Mouse (Mus musculus) kidney, embryonic 14.5 days (tissue): ENCODE measurements around the gene Arhgap31. TPM values are rescaled to one million over a fixed set of nuclear protein-coding genes. Genes with fewer than 3 reads are reported as not detected.
"Not testable (repeated sequence)": the region's sequence is repeated elsewhere in the genome, so short reads cannot be mapped to it uniquely, and the experiment has no call there.

Experiments used
- ATAC-seq: fragments of 200-750 bp; cut with Nextera tagmentation; 2 replicates; pipeline ENCODE4 v1.8.0; 2017; ENCODE audit warnings: moderate number of reproducible peaks, mild to moderate bottlenecking, moderate TSS enrichment, moderate library complexity; ENCODE audit not compliant: low FRiP score, low TSS enrichment
- H3K27ac ChIP-seq: fragments of 300-500 bp; sonication (generic); 2 replicates; pipeline ENCODE4 v1.5.1; 2014; ENCODE audit warnings: low read depth, mild to moderate bottlenecking, low read length, moderate library complexity, mixed read lengths
- H3K27me3 ChIP-seq: fragments of 300-500 bp; sonication (generic); 2 replicates; pipeline ENCODE4 v1.6.1; 2014; ENCODE audit warnings: mild to moderate bottlenecking, low read length; ENCODE audit not compliant: control insufficient read depth, insufficient read depth
- H3K36me3 ChIP-seq: fragments of 300-500 bp; sonication (generic); 2 replicates; pipeline ENCODE4 v1.6.1; 2014; ENCODE audit warnings: low read length, mixed read lengths; ENCODE audit not compliant: control insufficient read depth, insufficient read depth
- H3K4me1 ChIP-seq: fragments of 300-500 bp; sonication (generic); 2 replicates; pipeline ENCODE4 v1.6.1; 2014; ENCODE audit warnings: low read length, mixed read lengths; ENCODE audit not compliant: control insufficient read depth, insufficient read depth
- H3K4me2 ChIP-seq: fragments of 300-500 bp; sonication (generic); replicated peaks from 2 replicates; pipeline ENCODE4 v1.6.1; 2014; ENCODE audit warnings: low read depth, mild to moderate bottlenecking, low read length
- H3K4me3 ChIP-seq: fragments of 300-500 bp; sonication (generic); 2 replicates; pipeline ENCODE4 v1.5.1; 2014; ENCODE audit warnings: mild to moderate bottlenecking, low read length
- H3K9ac ChIP-seq: fragments of 300-500 bp; sonication (generic); 2 replicates; pipeline ENCODE4 v1.6.1; 2014; ENCODE audit warnings: low read depth, mild to moderate bottlenecking, low read length, moderate library complexity
- H3K9me3 ChIP-seq: fragments of 300-500 bp; sonication (generic); 2 replicates; pipeline ENCODE4 v1.6.1; 2016; ENCODE audit warnings: low read length; ENCODE audit not compliant: control insufficient read depth
- WGBS: fragments of 180-500 bp; shearing (Covaris S2); extraction: QIAGEN DNeasy Blood & Tissue Kit; methylation state at CpG from one replicate; pipeline ENCODE4 v1.1.7; 2014; 5-methylcytosine and 5-hydroxymethylcytosine counted together
- polyA plus RNA-seq: library from polyadenylated mRNA; unstranded; fragments of >200 nt; fragmentation: Nextera tagmentation; extraction: Ambion mirVana; gene quantifications from 2 replicates; pipeline ENCODE4 v1.2.1, GENCODE M21; 2014

Gene Arhgap31
- polyA plus RNA-seq, 1 experiment from 2014 or later: 10.0 TPM

DNA sequence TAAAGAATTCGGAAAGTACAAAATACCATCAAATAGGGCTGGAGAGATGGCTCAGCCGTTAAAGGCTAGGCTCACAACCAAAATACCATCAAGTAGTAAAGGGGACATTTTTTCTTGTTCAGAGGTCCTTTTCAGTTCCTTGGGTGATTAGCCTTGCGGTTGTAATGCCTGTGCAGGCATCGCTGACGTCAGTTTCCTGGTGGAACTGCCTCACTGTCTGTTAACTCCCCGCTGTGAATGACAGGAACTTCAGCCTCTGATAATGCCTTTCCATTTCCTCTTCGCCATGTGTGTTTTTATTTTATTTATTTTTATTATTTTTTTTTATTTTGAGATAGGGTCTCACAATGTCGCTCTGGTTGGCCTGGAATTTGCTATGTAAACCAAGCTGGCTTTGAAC, 17.8 kb upstream of the Arhgap31 start:
- WGBS: 45% methylated on average over 8 of the region's 8 CpGs
- no peak overlapping the region for H3K4me2 ChIP-seq
- H3K4me1 ChIP-seq: no peaks in the 10 kb centered on the region
- no peaks in the 10 kb centered on the region for H3K36me3 ChIP-seq
- H3K9ac ChIP-seq: no peak overlapping the region
- no peak for ATAC-seq
- no peak overlapping the region for H3K4me3 ChIP-seq
- no peaks in the 10 kb centered on the region for H3K9me3 ChIP-seq
- no peaks in the 10 kb centered on the region for H3K27me3 ChIP-seq
- H3K27ac ChIP-seq: no peak overlapping the region

DNA sequence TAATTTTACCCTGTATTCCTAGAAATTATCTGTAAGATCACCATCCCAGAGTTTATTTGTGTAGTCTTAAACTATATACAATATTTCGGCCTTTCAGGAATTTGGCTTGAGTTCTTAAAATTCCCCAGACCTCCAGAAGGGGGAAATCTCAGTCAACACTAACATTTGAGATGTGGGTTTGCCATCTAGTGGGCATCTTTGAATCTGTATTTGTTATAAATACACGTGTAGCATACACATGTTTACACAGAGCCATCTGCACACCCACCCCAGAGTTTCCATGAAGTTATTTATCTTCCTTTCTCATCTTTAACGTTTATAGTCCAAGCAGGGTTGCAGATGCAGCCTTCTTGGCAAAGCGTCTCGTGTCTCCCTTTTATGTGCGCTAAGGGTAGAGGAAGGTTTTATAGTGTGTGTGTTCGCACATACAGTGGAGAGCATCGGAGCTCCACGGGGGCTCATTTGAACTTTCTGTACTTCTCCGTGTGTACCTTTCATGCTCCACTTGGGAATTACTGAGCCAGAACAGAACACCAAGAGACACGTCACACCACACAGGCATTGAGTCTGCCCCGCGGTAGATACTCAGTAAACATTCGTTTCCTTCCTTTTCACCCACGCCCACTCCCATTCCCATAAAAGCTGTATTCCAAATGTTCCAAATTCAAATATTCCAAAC, 16.7 kb upstream of the Arhgap31 start:
- no peaks in the 10 kb centered on the region for H3K9me3 ChIP-seq
- no peaks in the 10 kb centered on the region for H3K27me3 ChIP-seq
- no peak overlapping the region for H3K4me3 ChIP-seq
- H3K9ac ChIP-seq: no peak overlapping the region
- H3K27ac ChIP-seq: no peak overlapping the region
- no peaks in the 10 kb centered on the region for H3K36me3 ChIP-seq
- ATAC-seq: peak; percentile 66; the same call in 1 of the 2 replicates
- H3K4me1 ChIP-seq: no peaks in the 10 kb centered on the region
- peak overlapping the region; percentile 17; the same call in 1 of the 2 replicates for H3K4me2 ChIP-seq
- WGBS: 43% methylated on average over 15 of the region's 15 CpGs

DNA sequence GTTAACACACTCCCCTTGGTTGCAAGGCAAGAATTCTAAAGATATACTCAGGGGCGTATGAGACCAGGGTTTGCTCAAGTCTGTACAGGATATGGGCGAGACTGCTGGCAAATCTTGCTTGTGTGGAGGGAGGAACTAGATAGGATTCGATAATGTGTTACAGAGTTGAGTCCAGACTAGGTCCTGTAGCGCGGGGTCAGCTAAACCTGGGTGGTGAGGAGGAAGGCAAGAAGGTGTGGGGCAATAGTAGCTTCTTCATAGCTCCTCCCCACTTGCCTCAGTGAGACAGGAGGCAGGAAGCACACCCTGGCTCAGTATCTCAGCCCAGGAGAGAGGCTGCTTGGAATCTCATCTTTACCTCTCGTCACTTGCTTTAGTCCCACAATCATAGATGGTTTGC, 16.1 kb upstream of the Arhgap31 start:
- Histone ChIP-seq H3K9me3 (no peaks in the 10 kb centered on the region), H3K27ac (no peak overlapping the region), H3K4me1 (no peaks in the 10 kb centered on the region), H3K9ac (no peak overlapping the region), H3K4me2 (no peak overlapping the region), H3K27me3 (no peaks in the 10 kb centered on the region), H3K36me3 (no peaks in the 10 kb centered on the region), H3K4me3 (no peak overlapping the region)
- peak; percentile 58; the same call in 1 of the 2 replicates for ATAC-seq
- WGBS: 85% methylated on average over 6 of the region's 6 CpGs

DNA sequence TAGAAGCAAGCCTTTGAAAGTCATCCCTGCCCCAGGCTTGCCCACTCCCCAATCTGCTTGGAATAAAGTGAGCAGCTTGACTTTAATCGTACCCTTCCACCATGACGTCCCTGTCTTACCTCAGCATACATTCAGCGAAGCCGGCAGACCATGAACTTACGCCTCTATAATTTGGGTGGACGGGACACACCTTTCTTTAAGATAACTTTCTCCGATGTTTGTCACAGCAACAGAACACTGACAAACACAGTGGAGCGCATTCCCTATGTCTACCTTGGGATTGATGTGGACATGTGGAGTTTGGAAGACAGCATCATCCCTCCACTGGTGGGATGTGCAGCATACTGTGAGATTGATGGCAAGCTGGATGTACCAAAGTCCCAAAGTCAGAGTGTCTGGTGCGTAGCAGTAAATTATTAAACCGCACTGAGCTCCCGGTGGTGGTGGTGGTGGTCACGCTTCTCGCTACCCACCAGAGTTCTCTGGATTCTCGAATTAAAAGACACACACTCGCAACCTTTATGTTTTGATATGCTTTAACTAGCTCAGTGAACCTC, 15.6 kb upstream of the Arhgap31 start:
- peak; percentile 8; the same call in 1 of the 2 replicates for ATAC-seq

DNA sequence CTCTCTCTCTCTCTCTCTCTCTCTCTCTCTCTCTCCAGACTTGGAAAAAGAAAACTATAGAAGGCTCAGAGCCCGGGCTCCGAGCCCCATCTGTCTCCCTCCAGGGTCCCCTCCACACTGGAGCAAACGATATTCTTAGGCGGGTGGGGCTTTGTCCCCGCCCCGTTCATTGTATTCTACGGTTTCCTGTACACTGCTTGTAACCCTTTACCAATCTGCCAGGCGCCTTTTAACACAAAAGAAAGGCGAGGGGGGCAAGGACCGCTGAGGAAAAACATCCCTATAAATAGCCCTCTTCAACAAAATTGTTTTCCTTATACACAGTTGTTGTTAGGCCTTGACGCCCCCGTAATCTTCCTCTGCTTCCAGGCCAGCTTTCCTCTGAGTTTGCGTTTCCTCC, 11.9 kb upstream of the Arhgap31 start:
- ATAC-seq: no peak
- no peak overlapping the region for H3K27ac ChIP-seq
- 63% methylated on average over 13 of the region's 13 CpGs for WGBS

More for the DNA sequence above, 15.6 kb upstream of the Arhgap31 start:
- Histone ChIP-seq H3K27ac (no peak overlapping the region), H3K4me3 (no peak overlapping the region), H3K27me3 (no peaks in the 10 kb centered on the region), H3K36me3 (no peaks in the 10 kb centered on the region), H3K9ac (no peak overlapping the region), H3K4me2 (no peak overlapping the region), H3K4me1 (no peaks in the 10 kb centered on the region), H3K9me3 (no peaks in the 10 kb centered on the region)
- 78% methylated on average over 15 of the region's 15 CpGs for WGBS

DNA sequence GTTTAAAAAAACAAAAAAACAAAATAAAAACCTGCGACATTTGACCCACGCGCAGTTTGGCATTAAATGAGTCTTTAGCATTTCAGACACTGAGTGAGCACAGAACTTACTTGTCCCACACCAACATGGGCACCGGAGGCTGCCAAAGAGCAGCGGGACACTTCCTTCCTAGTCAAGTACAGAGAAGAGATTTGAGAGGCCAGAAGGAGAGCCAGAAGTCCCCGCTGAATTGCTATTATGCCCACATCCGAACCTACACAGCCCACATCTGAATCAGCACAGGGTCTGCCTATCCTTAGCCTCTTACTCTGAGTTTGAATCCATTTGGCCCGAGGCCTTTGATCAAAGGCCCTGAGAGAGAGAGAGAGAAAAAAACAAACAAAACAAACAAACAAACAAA, 11.2 kb upstream of the Arhgap31 start:
- Histone ChIP-seq H3K4me3 (no peak overlapping the region), H3K4me2 (no peak overlapping the region), H3K27ac (0 out of 2 replicates have a peak overlapping the region, but pooled peaks have one; percentile 26), H3K4me1 (no peaks in the 10 kb centered on the region), H3K27me3 (no peaks in the 10 kb centered on the region), H3K9ac (no peak overlapping the region), H3K9me3 (no peaks in the 10 kb centered on the region), H3K36me3 (no peaks in the 10 kb centered on the region)
- 69% methylated on average over 8 of the region's 8 CpGs for WGBS
- ATAC-seq: no peak

More for the DNA sequence above, 11.9 kb upstream of the Arhgap31 start:
- no peak overlapping the region for H3K4me3 ChIP-seq
- no peaks in the 10 kb centered on the region for H3K4me1 ChIP-seq
- no peak overlapping the region for H3K4me2 ChIP-seq
- no peaks in the 10 kb centered on the region for H3K27me3 ChIP-seq
- H3K9ac ChIP-seq: no peak overlapping the region
- H3K36me3 ChIP-seq: no peaks in the 10 kb centered on the region
- no peaks in the 10 kb centered on the region for H3K9me3 ChIP-seq

DNA sequence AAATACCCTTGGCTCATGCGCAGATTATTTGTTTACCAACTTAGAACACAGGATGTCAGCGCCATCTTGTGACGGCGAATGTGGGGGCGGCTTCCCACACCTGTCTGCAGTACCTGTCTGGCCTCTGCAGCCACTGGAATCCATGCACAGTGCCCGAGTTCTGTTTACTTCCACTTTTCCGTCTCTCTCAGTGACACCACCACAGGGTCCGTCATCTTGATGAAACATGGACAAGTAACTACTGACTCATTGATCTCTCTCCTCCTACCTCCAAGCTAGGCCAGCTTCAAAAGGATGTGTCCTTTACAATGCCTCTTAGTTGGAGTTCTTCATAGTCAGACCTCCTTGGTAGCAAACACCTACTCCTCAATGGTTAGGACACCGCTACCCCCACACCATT, 8.3 kb upstream of the Arhgap31 start:
- WGBS: 86% methylated on average over 8 of the region's 9 CpGs
- no peaks in the 10 kb centered on the region for H3K9me3 ChIP-seq

DNA sequence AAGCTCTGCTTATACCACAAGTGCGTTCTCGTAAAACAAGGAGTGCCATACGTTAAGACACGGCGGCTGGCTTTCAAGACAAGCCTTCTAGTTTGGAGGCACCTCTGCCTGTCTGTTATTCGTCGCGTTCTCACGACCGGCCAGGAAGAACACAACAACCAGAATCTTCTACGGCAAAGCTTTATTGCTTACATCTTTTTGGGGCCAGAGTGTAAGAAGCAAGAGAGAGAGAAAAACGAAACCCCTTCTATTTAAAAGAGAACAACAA, 1.1 kb upstream of the Arhgap31 start:
- H3K4me1 ChIP-seq, H3K9ac ChIP-seq, H3K27me3 ChIP-seq, H3K9me3 ChIP-seq, ATAC-seq, H3K4me3 ChIP-seq, H3K36me3 ChIP-seq, H3K27ac ChIP-seq: not testable (repeated sequence)
- WGBS: 46% methylated on average over 11 of the region's 12 CpGs
- H3K4me2 ChIP-seq: peak overlapping the region; percentile 76; the same call in 1 of the 2 replicates

More for the DNA sequence above, 8.3 kb upstream of the Arhgap31 start:
- Histone ChIP-seq H3K4me3 (no peak overlapping the region), H3K9ac (no peak overlapping the region), H3K27me3 (no peaks in the 10 kb centered on the region), H3K27ac (no peak overlapping the region), H3K36me3 (no peaks in the 10 kb centered on the region), H3K4me2 (no peak overlapping the region), H3K4me1 (no peaks in the 10 kb centered on the region)
- ATAC-seq: no peak

DNA sequence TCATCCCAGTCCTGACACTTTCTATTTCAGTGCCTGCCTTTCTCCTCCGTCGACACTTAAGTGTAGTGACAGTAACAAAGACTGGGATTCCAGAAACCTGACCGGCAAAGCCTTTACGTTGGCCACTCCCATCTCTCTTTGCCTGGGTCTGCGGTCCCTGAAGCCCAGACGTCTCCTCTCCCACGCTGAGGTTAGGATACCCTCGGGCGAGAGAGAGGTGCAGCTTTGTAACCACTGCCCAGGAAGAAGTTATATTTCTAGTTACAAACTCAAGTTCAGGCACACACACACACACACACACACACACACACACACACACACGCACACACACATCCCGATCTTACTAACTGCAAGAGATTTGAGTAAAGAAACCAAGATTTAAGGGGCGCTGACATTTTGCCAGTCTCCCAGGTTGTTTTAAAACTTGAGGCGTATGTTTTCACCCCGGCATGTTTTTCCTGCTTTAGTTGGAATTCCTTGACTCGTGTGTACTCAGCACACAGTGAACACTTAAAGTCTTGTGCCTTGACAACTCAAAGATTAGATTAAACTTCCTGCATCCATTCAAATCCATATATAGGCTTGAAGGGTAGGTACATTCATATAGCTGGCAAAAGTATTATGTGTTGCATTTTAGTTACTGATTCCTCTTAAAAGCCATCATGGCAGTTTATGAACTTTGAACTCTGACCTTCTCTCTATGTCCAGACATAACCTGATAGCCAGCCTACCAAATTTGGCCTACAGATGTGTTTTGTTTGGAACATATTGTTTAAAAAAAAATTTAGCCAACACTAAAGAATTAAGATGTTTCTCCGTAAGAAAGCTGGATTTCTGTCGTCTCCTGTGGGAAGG, 557 bp upstream of the Arhgap31 start:
- H3K4me3 ChIP-seq: peak overlapping the region; percentile 62
- H3K36me3 ChIP-seq: no peaks in the 10 kb centered on the region
- peak overlapping the region; percentile 88 for H3K27ac ChIP-seq
- peak overlapping the region; percentile 77 for H3K9ac ChIP-seq
- H3K4me2 ChIP-seq: peak overlapping the region; percentile 76
- no peaks in the 10 kb centered on the region for H3K27me3 ChIP-seq
- ATAC-seq: peak; percentile 73
- H3K4me1 ChIP-seq: peaks cover 10% of the 10 kb centered on the region; the same call in 1 of the 2 replicates
- WGBS: 14% methylated on average over 17 of the region's 17 CpGs
- no peaks in the 10 kb centered on the region for H3K9me3 ChIP-seq
